Mouse (Mus musculus) left cerebral cortex, postnatal 14 days (tissue): ENCODE measurements around the gene Stra6l. TPM values are rescaled to one million over a fixed set of nuclear protein-coding genes. Genes with fewer than 3 reads are reported as not detected.

Source experiments
- DNase-seq, 2 experiments: peaks; one replicate each; pipeline ENCODE4 v3.0.0; 2021 to 2022; ENCODE audit warnings: low spot score in 2 of 2, mixed read lengths in 1 of 2
- intact Hi-C: fragments of 180-260 bp; cut with DNase I; formaldehyde crosslinking; loops from one replicate; pipeline ENCODE4 v1.15.1; 2025
- total RNA-seq, 2 experiments: library from RNA; stranded (reverse); gene quantifications; 2 replicates each; pipeline ENCODE4 v1.2.3; 2021

Stra6l gene
- total RNA-seq, 2 experiments from 2014 or later: not detected

DNA sequence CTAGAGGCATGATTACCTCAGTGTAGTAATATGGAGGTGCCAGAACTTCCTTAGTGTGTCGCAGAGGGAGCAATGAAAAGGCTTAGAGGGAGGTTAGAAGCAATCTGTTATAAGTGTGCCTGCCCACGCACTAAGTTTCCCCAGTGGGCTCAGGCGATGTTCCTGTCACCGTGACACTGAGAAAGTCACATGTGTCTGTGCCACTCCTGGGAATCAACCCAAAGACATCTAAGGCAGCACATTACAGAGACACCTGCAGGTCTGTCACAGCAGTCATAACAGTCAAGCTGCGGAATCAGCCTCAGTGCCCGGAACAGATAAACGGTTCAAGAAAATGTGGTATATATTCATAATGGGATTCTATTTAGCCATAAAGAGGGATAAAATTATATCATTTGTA, 16.5 kb upstream of the Stra6l start:
- DNase-seq: peak; percentile 55 to 87
- intact Hi-C loops: no loop called here

DNA sequence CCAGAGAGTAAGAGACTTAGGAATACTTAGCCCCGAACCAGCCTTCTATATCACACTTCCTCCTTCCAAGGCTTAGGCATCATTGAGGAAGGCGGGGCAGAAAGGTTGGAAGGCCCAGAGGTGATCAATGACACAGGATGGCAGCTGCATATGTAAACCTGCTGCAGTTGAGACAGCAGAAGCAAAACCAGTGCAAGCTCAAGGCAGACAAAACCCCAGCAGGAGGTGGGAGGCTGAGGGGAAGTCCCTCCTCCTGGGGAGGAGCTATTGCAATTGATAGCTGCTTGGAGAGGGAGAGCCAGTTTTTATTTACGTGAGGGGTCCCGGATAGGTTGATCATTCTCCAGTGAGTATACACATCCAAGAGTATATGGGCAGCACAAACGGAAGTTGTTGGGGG, 15.0 kb upstream of the Stra6l start:
- intact Hi-C loops: no loop called here
- DNase-seq: no peak

GRCm38 (mm10) chr4:45844355-45844754, 4.1 kb upstream of the Stra6l start:
- intact Hi-C loops: no loop called here
- DNase-seq: peak in 1 of 2 experiments; percentile 63

DNA sequence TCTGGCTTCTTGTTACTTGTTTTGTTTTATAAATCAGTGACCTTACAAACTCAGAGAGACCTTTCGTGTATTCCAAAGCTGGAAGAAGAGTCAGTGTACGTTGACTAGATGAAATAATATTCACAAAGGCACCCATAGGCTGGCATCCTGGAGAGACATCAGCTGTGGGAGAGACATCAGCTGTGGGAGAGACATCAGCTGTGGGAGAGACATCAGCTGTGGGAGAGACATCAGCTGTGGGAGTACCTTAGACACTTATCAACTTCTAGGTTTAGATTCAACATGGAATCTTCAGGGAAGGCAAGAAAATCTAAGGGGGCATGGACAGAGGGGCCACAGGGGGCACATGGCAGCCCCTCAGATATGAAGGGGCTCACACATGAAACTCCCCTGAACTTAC, 2.2 kb upstream of the Stra6l start:
- intact Hi-C loops: no loop called here
- DNase-seq: no peak

DNA sequence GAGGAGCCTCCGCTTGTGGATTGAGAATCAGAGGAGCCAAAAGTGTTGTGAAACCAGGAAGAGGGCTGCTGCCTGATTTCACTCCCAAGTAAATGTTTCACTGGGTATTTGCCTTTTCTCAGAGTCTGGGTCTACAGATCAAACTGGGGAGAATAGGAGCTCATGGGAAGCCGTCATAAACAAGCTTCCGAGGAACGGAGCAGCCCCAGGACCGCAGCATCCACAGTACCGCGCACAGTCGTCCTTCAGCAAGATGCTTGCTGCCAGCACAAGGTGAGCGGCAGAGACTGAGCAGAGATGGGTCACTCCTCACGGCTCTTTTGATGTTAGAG, 327 bp downstream of the Stra6l start:
- intact Hi-C loops: no loop called here
- DNase-seq: no peak

DNA sequence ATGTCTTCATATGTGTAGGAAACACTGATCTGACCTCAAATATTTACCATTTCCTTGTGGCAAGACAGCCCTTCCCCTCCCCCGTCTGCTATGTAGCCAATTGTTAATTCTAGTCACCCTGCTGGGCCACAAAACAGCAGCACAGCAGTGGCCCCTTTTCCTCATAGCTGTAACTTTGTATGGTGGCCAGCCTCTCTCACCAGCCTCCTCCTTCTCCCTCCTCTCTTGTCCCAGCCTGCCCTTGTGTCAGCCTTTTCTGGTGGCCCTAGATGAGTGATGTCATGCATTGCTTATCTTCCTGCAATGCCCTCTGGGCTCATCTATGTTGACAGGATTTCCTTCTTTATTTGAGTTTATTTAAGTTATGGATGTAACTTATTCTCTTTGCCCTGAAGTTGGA, 955 bp downstream of the Stra6l start:
- DNase-seq: no peak
- intact Hi-C loops: no loop called here

- intact Hi-C loops: loop anchor here (10.0 kb wide), 2 partner anchors 67 to 567 kb away; no protein-coding TSS in a partner anchor
These were observed 3.2 kb downstream of the Stra6l start for GRCm38 (mm10) chr4:45851640-45852051.

DNA sequence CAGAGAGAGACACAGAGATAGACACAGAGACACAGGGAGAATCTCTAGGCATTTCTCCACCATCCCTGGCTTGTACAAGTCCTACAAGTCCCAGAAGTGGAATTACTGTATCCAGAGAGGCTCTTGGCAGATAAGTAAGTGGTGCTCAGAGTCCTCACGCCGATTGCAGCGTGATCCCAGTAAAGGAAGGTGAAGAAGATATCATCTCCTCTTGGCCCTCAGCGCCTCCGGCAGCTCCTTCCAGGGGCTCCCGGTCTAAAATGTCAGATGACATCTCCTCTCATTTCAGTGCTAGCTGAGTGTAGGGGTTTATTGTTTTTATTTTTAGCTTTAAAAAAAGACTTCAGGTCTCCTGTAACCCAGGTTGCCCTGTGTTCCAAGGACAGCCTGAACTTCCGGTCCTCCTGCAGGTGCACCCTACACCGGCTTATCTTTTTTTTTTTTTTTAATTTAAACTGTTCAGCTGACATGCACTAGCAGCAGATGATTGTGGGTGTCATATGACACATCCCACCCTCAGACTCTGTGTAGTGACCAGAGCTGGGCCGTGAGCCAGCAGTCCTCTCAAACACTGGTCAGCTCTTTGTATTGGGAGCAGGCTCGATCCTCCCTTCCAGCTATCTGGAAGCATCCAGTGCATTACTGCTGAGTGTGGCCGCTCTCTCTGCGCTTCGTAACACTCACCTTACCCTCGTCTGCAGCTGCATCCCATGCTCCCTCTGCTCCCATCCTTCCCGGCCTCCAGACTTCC, 5.2 kb downstream of the Stra6l start:
- intact Hi-C loops: loop anchor here (10.0 kb wide), 2 partner anchors 69 to 569 kb away; no protein-coding TSS in a partner anchor
- DNase-seq: no peak

More at GRCm38 (mm10) chr4:45851640-45852051, 3.2 kb downstream of the Stra6l start:
- no peak for DNase-seq

DNA sequence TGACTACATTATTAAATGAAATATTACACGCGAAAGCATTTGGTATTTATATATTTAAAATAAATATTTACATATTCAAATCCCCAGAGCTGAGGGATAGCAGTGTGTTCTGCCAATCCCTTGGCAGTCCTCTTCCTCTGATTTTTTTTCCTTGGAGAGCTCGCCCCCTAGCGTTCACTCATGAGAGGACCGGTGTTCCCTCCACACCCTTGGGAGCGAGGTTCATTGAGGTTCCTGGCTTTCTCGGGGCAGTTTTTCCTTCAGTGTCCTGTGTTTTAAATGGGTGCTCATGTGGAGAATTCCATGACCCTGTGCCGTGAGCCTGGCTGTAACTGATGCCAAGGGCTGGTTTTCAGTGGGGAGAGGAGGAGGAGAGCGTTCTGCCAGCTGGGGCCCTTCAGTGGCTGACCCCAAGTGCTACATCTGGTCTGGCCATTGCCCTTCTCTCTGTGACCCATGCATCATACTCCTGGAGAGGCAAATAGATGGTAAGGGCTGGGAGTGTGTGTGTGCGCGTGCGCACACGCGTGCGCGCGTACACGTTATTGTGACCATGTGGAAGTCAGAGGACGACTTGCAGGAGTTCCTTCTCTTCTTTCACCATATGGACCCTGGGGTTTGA, 7.5 kb downstream of the Stra6l start:
- intact Hi-C loops: loop anchor here (5.0 to 10.0 kb wide), 4 partner anchors 39 to 571 kb away; no protein-coding TSS in a partner anchor
- peak; percentile 73 to 87 for DNase-seq

DNA sequence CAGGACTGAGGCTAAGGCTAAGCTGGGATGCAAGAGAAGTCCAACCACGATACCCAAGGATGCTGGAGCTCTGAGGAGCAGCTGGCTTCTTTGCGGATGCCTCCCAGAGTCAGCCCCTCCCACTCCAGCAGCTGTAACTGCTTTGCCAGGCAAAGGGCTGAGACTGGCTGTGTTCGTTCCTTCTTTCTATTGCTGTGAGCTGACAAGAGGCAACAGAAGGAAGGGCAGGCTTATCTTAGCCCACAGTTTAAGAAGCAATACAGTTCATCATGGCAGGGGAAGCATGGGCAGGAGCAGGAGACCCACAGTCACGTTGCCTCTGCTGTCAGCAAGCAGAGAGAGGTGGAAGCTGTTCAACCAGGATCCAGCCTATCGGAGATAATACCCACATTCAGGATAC, 12.7 kb downstream of the Stra6l start:
- intact Hi-C loops: no loop called here
- DNase-seq: peak in 1 of 2 experiments; percentile 17

DNA sequence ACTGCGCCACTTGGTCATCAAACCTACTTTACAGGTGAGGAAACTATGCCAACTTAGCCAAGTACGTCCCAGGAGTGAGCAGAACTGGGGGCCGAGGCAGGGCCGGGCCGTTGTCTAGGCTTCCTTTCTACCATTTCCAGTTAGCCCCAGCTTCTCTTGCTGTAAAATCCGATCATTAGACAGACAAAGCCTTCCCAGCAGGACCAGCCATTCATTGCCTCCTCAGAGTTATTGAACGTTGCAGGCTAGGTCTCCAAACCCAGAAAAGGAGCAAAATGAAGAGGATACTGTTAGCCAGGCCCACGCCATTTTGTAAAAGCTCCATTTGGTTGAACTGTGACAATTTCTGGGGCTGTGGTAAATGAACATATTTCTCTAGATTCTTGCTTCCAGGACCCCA, 19.0 kb downstream of the Stra6l start:
- DNase-seq: no peak
- intact Hi-C loops: no loop called here

DNA sequence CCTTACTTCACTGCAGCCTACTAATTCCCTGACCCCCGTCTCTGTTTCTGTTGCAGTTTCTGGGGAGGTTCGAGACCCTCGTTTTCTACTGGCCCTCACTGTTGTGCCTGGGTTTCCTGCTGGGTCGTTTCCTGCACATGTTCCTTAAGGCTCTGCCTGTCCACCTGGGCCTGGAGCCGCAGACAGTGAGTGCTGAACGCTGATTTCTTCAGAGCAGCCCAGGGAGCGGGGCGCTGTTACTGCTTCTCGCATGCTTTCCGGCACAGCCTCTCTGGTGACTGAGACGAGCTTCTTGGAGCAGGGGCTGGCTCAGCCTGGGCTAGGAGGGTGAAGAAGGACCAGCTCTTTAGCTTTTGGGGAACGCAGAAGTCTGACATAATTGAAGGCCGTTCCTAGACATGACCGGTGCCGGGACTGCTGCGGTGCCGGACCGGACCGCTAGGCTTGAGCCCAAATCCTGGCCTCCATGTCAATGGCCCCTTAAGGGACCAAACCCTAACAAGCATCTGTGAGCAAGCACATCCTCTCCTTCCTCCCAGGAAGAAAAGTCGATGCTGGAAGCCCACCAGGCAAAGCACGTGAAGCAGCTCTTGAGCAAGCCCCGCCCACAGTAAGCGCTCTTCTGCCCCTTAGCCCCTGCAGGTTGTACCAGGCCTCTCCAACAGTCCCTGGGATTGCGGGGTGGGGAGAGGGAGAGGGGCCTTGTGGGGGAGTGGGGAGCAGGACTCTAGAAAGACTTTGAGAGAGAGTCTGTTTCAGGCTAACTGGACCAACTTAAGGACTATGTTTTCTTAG, 20.8 kb downstream of the Stra6l start:
- intact Hi-C loops: no loop called here

GRCm38 (mm10) chr4:45872147-45872546, 23.7 kb downstream of the Stra6l start:
- DNase-seq: no peak
- intact Hi-C loops: no loop called here

More for the DNA sequence above, 20.8 kb downstream of the Stra6l start:
- no peak for DNase-seq

- intact Hi-C loops: no loop called here
- DNase-seq: peak; percentile 60 to 69
These were observed 30.5 kb downstream of the Stra6l start for GRCm38 (mm10) chr4:45878929-45879328.

- intact Hi-C loops: no loop called here
- no peak for DNase-seq
These were observed 34.1 kb downstream of the Stra6l start for GRCm38 (mm10) chr4:45882521-45882920.

DNA sequence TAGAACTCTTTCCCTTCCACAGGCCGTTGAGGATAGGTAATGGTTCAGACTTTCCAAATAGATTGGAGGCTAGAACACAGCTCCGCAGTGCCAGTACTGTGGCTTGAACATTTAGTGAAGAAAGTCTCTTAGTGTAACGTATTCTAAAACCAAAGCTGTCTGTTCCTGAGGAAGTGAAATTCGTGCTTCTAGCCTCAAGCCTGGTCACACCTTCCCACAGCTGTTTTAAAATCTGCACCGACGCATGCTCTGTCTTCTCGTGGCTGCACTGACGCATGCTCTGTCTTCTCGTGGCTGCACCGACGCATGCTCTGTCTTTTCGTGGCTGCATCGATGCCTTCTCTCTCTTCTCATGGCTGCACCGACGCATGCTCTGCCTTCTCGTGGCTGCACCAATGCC, 34.8 kb downstream of the Stra6l start:
- no peak for DNase-seq
- intact Hi-C loops: no loop called here

- intact Hi-C loops: no loop called here
- no peak for DNase-seq
These were observed 41.0 kb downstream of the Stra6l start for GRCm38 (mm10) chr4:45889487-45889886.

GRCm38 (mm10) chr4:45890066-45890761, 41.8 kb downstream of the Stra6l start, which contains the start of gene Ccdc180:
TSS of gene Ccdc180 (plus strand) at chr4:45890303.
- peak; percentile 47 to 59 for DNase-seq
- intact Hi-C loops: no loop called here

GRCm38 (mm10) chr4:45896425-45897081, 48.1 kb downstream of the Stra6l start:
- intact Hi-C loops: no loop called here
- no peak for DNase-seq
